Mouse (Mus musculus): ENCODE measurements around the gene Klhl18. TPM values are rescaled to one million over a fixed set of nuclear protein-coding genes. Genes with fewer than 3 reads are reported as not detected.

Klhl18 gene
- polyA plus RNA-seq, 1 experiment from 2014 or later, result 10.3 TPM

GRCm38 (mm10) chr9:110459145-110459727 lies 17.3 kb downstream of the Klhl18 start:
- ATAC-seq (ENCODE audit: low FRiP score), result no peak

GRCm38 (mm10) chr9:110457926-110458325 lies 18.6 kb downstream of the Klhl18 start:
- Histone ChIP-seq H3K9ac (no peak overlapping the region), H3K27me3 (no peaks in the 10 kb centered on the region), H3K27ac (no peak overlapping the region), H3K4me2 (no peak overlapping the region), H3K36me3 (replicated peaks) (0 out of 2 replicates have a peak, but pooled peaks cover 3% of the 10 kb centered on the region), H3K9me3 (no peaks in the 10 kb centered on the region), H3K4me3 (replicated peaks) (no peak overlapping the region), H3K4me1 (no peaks in the 10 kb centered on the region)
- ATAC-seq (ENCODE audit: low FRiP score), result no peak
- WGBS, result 79% methylated on average over 3 of the region's 3 CpGs

More at GRCm38 (mm10) chr9:110459145-110459727, 17.3 kb downstream of the Klhl18 start:
- WGBS, result 86% methylated on average over 2 of the region's 2 CpGs
- H3K27me3 ChIP-seq, result no peaks in the 10 kb centered on the region
- H3K4me1 ChIP-seq, result no peaks in the 10 kb centered on the region
- no peaks in the 10 kb centered on the region for H3K9me3 ChIP-seq
- no peak overlapping the region for H3K4me3 ChIP-seq (replicated peaks)
- 0 out of 2 replicates have a peak, but pooled peaks cover 3% of the 10 kb centered on the region for H3K36me3 ChIP-seq (replicated peaks)
- no peak overlapping the region for H3K4me2 ChIP-seq
- H3K27ac ChIP-seq, result no peak overlapping the region
- H3K9ac ChIP-seq, result no peak overlapping the region

GRCm38 (mm10) chr9:110452523-110452922 lies 24.0 kb downstream of the Klhl18 start:
- Histone ChIP-seq H3K9ac (no peak overlapping the region), H3K4me1 (0 out of 2 replicates have a peak, but pooled peaks cover 3% of the 10 kb centered on the region), H3K4me3 (replicated peaks) (no peak overlapping the region), H3K36me3 (replicated peaks) (0 out of 2 replicates have a peak, but pooled peaks cover 11% of the 10 kb centered on the region), H3K4me2 (no peak overlapping the region), H3K27ac (no peak overlapping the region), H3K9me3 (no peaks in the 10 kb centered on the region), H3K27me3 (no peaks in the 10 kb centered on the region)
- 89% methylated on average over 3 of the region's 3 CpGs for WGBS
- ATAC-seq (ENCODE audit: low FRiP score), result no peak

GRCm38 (mm10) chr9:110448857-110449617 lies 27.5 kb downstream of the Klhl18 start:
- peaks cover 11% of the 10 kb centered on the region; the same call in 1 of the 2 replicates for H3K36me3 ChIP-seq (replicated peaks)
- H3K9ac ChIP-seq, result no peak overlapping the region
- ATAC-seq (ENCODE audit: low FRiP score), result peak; percentile 85
- H3K4me3 ChIP-seq (replicated peaks), result no peak overlapping the region
- no peak overlapping the region for H3K4me2 ChIP-seq
- 33% methylated on average over 11 of the region's 11 CpGs for WGBS
- 0 out of 2 replicates have a peak, but pooled peaks cover 3% of the 10 kb centered on the region for H3K4me1 ChIP-seq
- H3K9me3 ChIP-seq, result no peaks in the 10 kb centered on the region
- no peak overlapping the region for H3K27ac ChIP-seq
- H3K27me3 ChIP-seq, result no peaks in the 10 kb centered on the region

- H3K4me3 ChIP-seq (replicated peaks), result no peak overlapping the region
- H3K4me2 ChIP-seq, result no peak overlapping the region
- H3K36me3 ChIP-seq (replicated peaks), result peaks cover 16% of the 10 kb centered on the region; the same call in 1 of the 2 replicates
- H3K27ac ChIP-seq, result no peak overlapping the region
- ATAC-seq (ENCODE audit: low FRiP score), result no peak
- no peaks in the 10 kb centered on the region for H3K9me3 ChIP-seq
- H3K9ac ChIP-seq, result no peak overlapping the region
- no peaks in the 10 kb centered on the region for H3K27me3 ChIP-seq
- 83% methylated on average over 15 of the region's 15 CpGs for WGBS
- H3K4me1 ChIP-seq, result 0 out of 2 replicates have a peak, but pooled peaks cover 3% of the 10 kb centered on the region
These were observed 28.1 kb downstream of the Klhl18 start for GRCm38 (mm10) chr9:110448356-110448755.

GRCm38 (mm10) chr9:110440559-110440958 lies 35.9 kb downstream of the Klhl18 start:
- H3K27ac ChIP-seq, result no peak overlapping the region
- H3K9me3 ChIP-seq, result no peaks in the 10 kb centered on the region
- no peak overlapping the region for H3K4me3 ChIP-seq (replicated peaks)
- no peak for ATAC-seq (ENCODE audit: low FRiP score)
- no peak overlapping the region for H3K9ac ChIP-seq
- no peak overlapping the region for H3K4me2 ChIP-seq
- peaks cover 28% of the 10 kb centered on the region for H3K36me3 ChIP-seq (replicated peaks)
- H3K27me3 ChIP-seq, result no peaks in the 10 kb centered on the region
- H3K4me1 ChIP-seq, result no peaks in the 10 kb centered on the region
- WGBS, result 87% methylated on average over 6 of the region's 6 CpGs

- H3K4me1 ChIP-seq, result no peaks in the 10 kb centered on the region
- H3K27me3 ChIP-seq, result no peaks in the 10 kb centered on the region
- peaks cover 32% of the 10 kb centered on the region for H3K36me3 ChIP-seq (replicated peaks)
- ATAC-seq (ENCODE audit: low FRiP score), result no peak
- no peak overlapping the region for H3K27ac ChIP-seq
- 83% methylated on average over 4 of the region's 5 CpGs for WGBS
- no peak overlapping the region for H3K9ac ChIP-seq
- H3K4me2 ChIP-seq, result no peak overlapping the region
- H3K4me3 ChIP-seq (replicated peaks), result no peak overlapping the region
- no peaks in the 10 kb centered on the region for H3K9me3 ChIP-seq
These were observed 36.4 kb downstream of the Klhl18 start for GRCm38 (mm10) chr9:110440049-110440448.

GRCm38 (mm10) chr9:110436041-110436440 lies 40.5 kb downstream of the Klhl18 start:
- ATAC-seq (ENCODE audit: low FRiP score), result no peak
- 93% methylated on average over 11 of the region's 11 CpGs for WGBS
- Histone ChIP-seq H3K27me3 (no peaks in the 10 kb centered on the region), H3K9me3 (no peaks in the 10 kb centered on the region), H3K36me3 (replicated peaks) (peaks cover 34% of the 10 kb centered on the region), H3K27ac (no peak overlapping the region), H3K4me2 (no peak overlapping the region), H3K9ac (no peak overlapping the region), H3K4me1 (no peaks in the 10 kb centered on the region), H3K4me3 (replicated peaks) (no peak overlapping the region)

- no peak overlapping the region for H3K27ac ChIP-seq
- H3K4me3 ChIP-seq (replicated peaks), result no peak overlapping the region
- H3K9ac ChIP-seq, result no peak overlapping the region
- H3K4me2 ChIP-seq, result no peak overlapping the region
- whole genome bisulfite sequencing, result 96% methylated on average over 2 of the region's 2 CpGs
- ATAC-seq (ENCODE audit: low FRiP score), result no peak
- peaks cover 51% of the 10 kb centered on the region for H3K36me3 ChIP-seq (replicated peaks)
- H3K9me3 ChIP-seq, result no peaks in the 10 kb centered on the region
- H3K27me3 ChIP-seq, result no peaks in the 10 kb centered on the region
- H3K4me1 ChIP-seq, result no peaks in the 10 kb centered on the region
These were observed 43.4 kb downstream of the Klhl18 start for GRCm38 (mm10) chr9:110433045-110433444.

- Histone ChIP-seq H3K4me3 (replicated peaks) (no peak overlapping the region), H3K4me2 (no peak overlapping the region), H3K9ac (no peak overlapping the region), H3K27me3 (no peaks in the 10 kb centered on the region), H3K4me1 (no peaks in the 10 kb centered on the region), H3K36me3 (replicated peaks) (peaks cover 51% of the 10 kb centered on the region), H3K9me3 (no peaks in the 10 kb centered on the region), H3K27ac (no peak overlapping the region)
- 82% methylated on average over 8 of the region's 8 CpGs for WGBS
- ATAC-seq (ENCODE audit: low FRiP score), result no peak
These were observed 45.3 kb downstream of the Klhl18 start for GRCm38 (mm10) chr9:110431241-110431640.

- 89% methylated on average over 12 of the region's 12 CpGs for WGBS
- Histone ChIP-seq H3K27me3 (no peaks in the 10 kb centered on the region), H3K4me3 (replicated peaks) (no peak within 1 kb of the TSS), H3K9ac (no peak within 1 kb of the TSS), H3K36me3 (replicated peaks) (no peaks in the 10 kb centered on the region), H3K4me2 (no peak within 1 kb of the TSS), H3K9me3 (no peaks in the 10 kb centered on the region), H3K27ac (no peak within 1 kb of the TSS), H3K4me1 (no peaks in the 10 kb centered on the region)
- no peak for ATAC-seq (ENCODE audit: low FRiP score)
These were observed 56.9 kb downstream of the Klhl18 start, which contains the start of gene Ngp for GRCm38 (mm10) chr9:110419511-110420112. Gene Ngp (plus strand): TSS chr9:110419747.

- Histone ChIP-seq H3K4me1 (peaks cover 3% of the 10 kb centered on the region), H3K27ac (no peak overlapping the region), H3K9me3 (no peaks in the 10 kb centered on the region), H3K4me2 (no peak overlapping the region), H3K36me3 (replicated peaks) (no peaks in the 10 kb centered on the region), H3K27me3 (0 out of 2 replicates have a peak, but pooled peaks cover 2% of the 10 kb centered on the region), H3K9ac (no peak overlapping the region), H3K4me3 (replicated peaks) (no peak overlapping the region)
- 57% methylated on average over 9 of the region's 9 CpGs for WGBS
- no peak for ATAC-seq (ENCODE audit: low FRiP score)
These were observed 62.7 kb downstream of the Klhl18 start for GRCm38 (mm10) chr9:110413785-110414184.
